Mouse (Mus musculus) limb, embryonic 10.5 days (tissue): ENCODE results near the gene Bcat2. TPM values are rescaled to one million over a fixed set of nuclear protein-coding genes. Genes with fewer than 3 reads are reported as not detected.

Source experiments
- polyA plus RNA-seq: library from polyadenylated mRNA; unstranded; fragments of >200 nt; fragmentation: Nextera tagmentation; extraction: Ambion mirVana; gene quantifications from 2 replicates; pipeline ENCODE4 v1.2.1, GENCODE M21; 2016

Gene Bcat2
- polyA plus RNA-seq, 1 experiment from 2014 or later: 68.0 TPM

Other genes starting within 250 kb of the Bcat2 start
- 5.2 and 8.4 TPM in 2 replicates for gene Trpm4, start 236.4 kb upstream of the Bcat2 start, polyA plus RNA-seq
- gene Hrc, start 234.9 kb upstream of the Bcat2 start, polyA plus RNA-seq: 0.24 and 0.39 TPM in 2 replicates
- gene Ppfia3, start 203.1 kb upstream of the Bcat2 start, polyA plus RNA-seq: 2.4 and 5.3 TPM in 2 replicates
- 0.40 and 0.64 TPM in 2 replicates for gene Lin7b, start 199.6 kb upstream of the Bcat2 start, polyA plus RNA-seq
- 305 and 308 TPM in 2 replicates for gene Snrnp70, start 174.4 kb upstream of the Bcat2 start, polyA plus RNA-seq
- gene Kcna7, start 164.5 kb upstream of the Bcat2 start, polyA plus RNA-seq: 0.06 TPM in 1 of 2 replicates, not detected in the other
- gene Ntf5, start 156.5 kb upstream of the Bcat2 start, polyA plus RNA-seq: 2.1 and 2.2 TPM in 2 replicates
- gene Lhb, start 149.3 kb upstream of the Bcat2 start, polyA plus RNA-seq: not detected in 2 replicates
- gene Gys1, start 135.3 kb upstream of the Bcat2 start, polyA plus RNA-seq: 42.6 and 44.9 TPM in 2 replicates
- gene Ruvbl2, start 132.1 kb upstream of the Bcat2 start, polyA plus RNA-seq: 228 and 283 TPM in 2 replicates
- gene Ftl1, start 110.3 kb upstream of the Bcat2 start, polyA plus RNA-seq: 5,063 and 5,416 TPM in 2 replicates
- 248 and 297 TPM in 2 replicates for gene Bax, start 103.3 kb upstream of the Bcat2 start, polyA plus RNA-seq
- 1.8 and 2.2 TPM in 2 replicates for gene Tulp2, start 88.3 kb upstream of the Bcat2 start, polyA plus RNA-seq
- not detected in 2 replicates for gene Gm45808, start 83.3 kb upstream of the Bcat2 start, polyA plus RNA-seq
- 4.9 and 5.8 TPM in 2 replicates for gene Dhdh, start 81.3 kb upstream of the Bcat2 start, polyA plus RNA-seq
- gene Nucb1, start 59.7 kb upstream of the Bcat2 start, polyA plus RNA-seq: 116 and 125 TPM in 2 replicates
- 22.4 and 25.7 TPM in 2 replicates for gene Ppp1r15a, start 43.9 kb upstream of the Bcat2 start, polyA plus RNA-seq
- gene Plekha4, start 43.8 kb upstream of the Bcat2 start, polyA plus RNA-seq: 0.43 and 1.0 TPM in 2 replicates
- gene Hsd17b14, start 15.3 kb upstream of the Bcat2 start, polyA plus RNA-seq: 1.0 and 1.1 TPM in 2 replicates
- gene Fgf21, start 45.3 kb downstream of the Bcat2 start, polyA plus RNA-seq: not detected in 2 replicates
- gene Fut1, start 47.1 kb downstream of the Bcat2 start, polyA plus RNA-seq: not detected in 2 replicates
- 0.24 TPM in 1 of 2 replicates, not detected in the other for gene Izumo1, start 51.7 kb downstream of the Bcat2 start, polyA plus RNA-seq
- gene Rasip1, start 57.3 kb downstream of the Bcat2 start, polyA plus RNA-seq: 8.0 and 8.3 TPM in 2 replicates
- gene Mamstr, start 69.8 kb downstream of the Bcat2 start, polyA plus RNA-seq: 2.2 and 3.2 TPM in 2 replicates
- gene Fut2, start 96.2 kb downstream of the Bcat2 start, polyA plus RNA-seq: 0.16 and 0.21 TPM in 2 replicates
- 0.16 and 0.39 TPM in 2 replicates for gene Ntn5, start 113.9 kb downstream of the Bcat2 start, polyA plus RNA-seq
- 0.54 and 0.83 TPM in 2 replicates for gene Sec1, start 124.2 kb downstream of the Bcat2 start, polyA plus RNA-seq
- 2.2 and 4.9 TPM in 2 replicates for gene Car11, start 129.7 kb downstream of the Bcat2 start, polyA plus RNA-seq
- 3.7 and 4.7 TPM in 2 replicates for gene Dbp, start 134.9 kb downstream of the Bcat2 start, polyA plus RNA-seq
- gene Rpl18, start 145.3 kb downstream of the Bcat2 start, polyA plus RNA-seq: 1,218 and 1,459 TPM in 2 replicates
- gene Sphk2, start 147.8 kb downstream of the Bcat2 start, polyA plus RNA-seq: 45.5 and 49.3 TPM in 2 replicates
- gene Fam83e, start 151.1 kb downstream of the Bcat2 start, polyA plus RNA-seq: 2.1 and 2.4 TPM in 2 replicates
- gene Spaca4, start 155.7 kb downstream of the Bcat2 start, polyA plus RNA-seq: not detected in 2 replicates
- 2.2 and 3.2 TPM in 2 replicates for gene Lmtk3, start 213.6 kb downstream of the Bcat2 start, polyA plus RNA-seq
- 1.8 and 2.1 TPM in 2 replicates for gene Sult2b1, start 214.5 kb downstream of the Bcat2 start, polyA plus RNA-seq
- 170 TPM in 2 replicates for gene Cyth2, start 244.4 kb downstream of the Bcat2 start, polyA plus RNA-seq